Mouse (Mus musculus): ENCODE data around the gene Epsti1. TPM values are rescaled to one million over a fixed set of nuclear protein-coding genes. Genes with fewer than 3 reads are reported as not detected.

Gene Epsti1
- polyA plus RNA-seq, 1 experiment from 2014 or later: 2.9 TPM

DNA sequence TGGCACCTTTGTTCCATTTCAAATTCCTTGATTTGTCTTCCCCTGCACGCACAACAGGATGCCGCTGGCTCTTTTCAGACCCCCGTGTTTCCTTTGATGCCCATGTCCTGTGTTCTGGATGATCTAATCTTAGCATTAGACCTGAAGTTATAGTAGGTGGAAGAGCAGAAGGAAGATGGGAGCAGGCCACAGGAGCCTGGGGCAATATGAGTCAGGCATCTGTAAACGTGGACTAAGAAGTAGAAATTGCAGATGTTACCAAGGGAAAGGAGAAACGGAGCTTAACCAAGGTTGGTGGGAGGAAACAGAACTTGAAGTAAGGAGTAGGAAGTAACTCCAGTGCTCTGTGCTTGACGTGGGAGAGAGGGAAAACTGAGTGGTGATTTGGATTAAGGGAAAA is 57.7 kb downstream of the Epsti1 start:
- no peaks in the 10 kb centered on the region for H3K4me1 ChIP-seq (replicated peaks; ENCODE audit: control insufficient read depth, insufficient read depth, low read length)
- 82% methylated on average over 6 of the region's 6 CpGs for WGBS

DNA sequence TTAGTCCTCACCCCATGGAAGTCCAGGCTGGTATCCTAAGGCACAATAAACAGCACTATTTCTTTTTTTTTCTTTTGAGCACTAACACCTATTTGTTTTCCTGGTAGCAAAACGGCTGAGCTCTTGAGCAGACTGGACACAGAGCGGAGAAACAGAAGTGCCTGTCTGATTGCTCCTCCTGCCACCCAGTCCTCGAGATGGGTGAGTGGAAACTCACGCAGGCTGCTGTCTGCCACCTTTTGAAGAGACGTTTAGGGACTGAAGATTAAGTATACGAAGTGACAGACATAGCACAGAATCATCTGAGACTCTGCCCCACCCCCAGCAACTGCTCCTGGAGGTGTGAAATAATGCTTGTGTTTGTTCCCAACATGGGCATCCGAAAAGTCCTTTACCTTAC is 59.5 kb downstream of the Epsti1 start:
- 37% methylated on average over 7 of the region's 7 CpGs for WGBS
- no peak for ATAC-seq (replicated peaks; ENCODE audit: low FRiP score, low TSS enrichment, low read depth)
- Histone ChIP-seq H3K27me3 (replicated peaks; ENCODE audit: control insufficient read depth, insufficient read depth, low read length) (no peaks in the 10 kb centered on the region), H3K4me3 (ENCODE audit: low read depth, low read length) (no peak overlapping the region), H3K4me2 (ENCODE audit: low read length) (no peak overlapping the region), H3K27ac (ENCODE audit: low read depth) (no peak overlapping the region), H3K36me3 (ENCODE audit: control insufficient read depth, insufficient read depth, low read length) (no peaks in the 10 kb centered on the region), H3K4me1 (replicated peaks; ENCODE audit: control insufficient read depth, insufficient read depth, low read length) (no peaks in the 10 kb centered on the region), H3K9me3 (ENCODE audit: control insufficient read depth, low read length) (no peaks in the 10 kb centered on the region), H3K9ac (ENCODE audit: low read length) (no peak overlapping the region)
- no peak for DNase-seq (ENCODE audit: low spot score)

More for the DNA sequence above, 57.7 kb downstream of the Epsti1 start:
- Histone ChIP-seq H3K4me3 (ENCODE audit: low read depth, low read length) (no peak overlapping the region), H3K36me3 (ENCODE audit: control insufficient read depth, insufficient read depth, low read length) (no peaks in the 10 kb centered on the region), H3K4me2 (ENCODE audit: low read length) (no peak overlapping the region), H3K9ac (ENCODE audit: low read length) (no peak overlapping the region), H3K27me3 (replicated peaks; ENCODE audit: control insufficient read depth, insufficient read depth, low read length) (no peaks in the 10 kb centered on the region), H3K27ac (ENCODE audit: low read depth) (no peak overlapping the region), H3K9me3 (ENCODE audit: control insufficient read depth, low read length) (no peaks in the 10 kb centered on the region)
- ATAC-seq (replicated peaks; ENCODE audit: low FRiP score, low TSS enrichment, low read depth) (no peak), DNase-seq (ENCODE audit: low spot score) (no peak)

DNA sequence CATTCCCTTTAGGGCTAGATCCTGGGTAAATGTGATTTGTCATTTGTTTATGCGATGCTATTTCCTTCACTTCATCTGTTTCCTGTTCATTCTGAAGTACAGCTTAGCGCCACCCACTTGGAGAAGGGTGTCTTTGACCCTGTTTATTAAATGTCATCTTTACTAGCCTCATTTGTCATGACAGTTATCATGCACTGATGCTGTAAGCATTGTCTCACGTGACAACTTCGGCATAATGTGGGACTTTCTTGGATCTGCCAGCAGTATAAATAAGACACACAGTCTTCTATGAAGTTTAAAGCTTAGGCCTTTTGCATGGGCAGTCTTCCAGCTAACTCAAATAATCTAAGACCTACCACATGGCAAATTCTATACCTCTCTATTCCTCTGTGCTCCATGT is 67.3 kb downstream of the Epsti1 start:
- no peak for ATAC-seq (replicated peaks; ENCODE audit: low FRiP score, low TSS enrichment, low read depth)

DNA sequence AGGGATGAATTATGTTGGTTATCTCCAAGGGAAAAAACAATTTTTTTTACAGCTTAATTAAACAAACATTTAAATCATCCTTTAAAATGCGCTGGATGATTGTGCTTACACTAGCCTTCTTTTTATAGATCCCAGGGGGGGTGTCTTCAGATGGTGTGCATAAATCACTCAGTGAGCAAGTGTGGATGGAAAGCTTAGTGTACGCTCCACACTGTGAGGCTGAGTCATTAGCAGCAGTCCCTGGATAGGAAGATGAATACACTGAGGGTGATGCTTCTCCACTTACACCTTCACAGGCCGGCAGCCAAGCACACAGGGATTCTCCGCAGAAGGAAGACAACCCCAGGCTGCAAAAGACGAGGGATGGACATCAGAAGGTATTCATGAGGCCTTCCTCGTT is 70.2 kb downstream of the Epsti1 start:
- no peak for ATAC-seq (replicated peaks; ENCODE audit: low FRiP score, low TSS enrichment, low read depth)
- H3K4me3 ChIP-seq (ENCODE audit: low read depth, low read length): no peak overlapping the region
- no peak for DNase-seq (ENCODE audit: low spot score)
- no peak overlapping the region for H3K9ac ChIP-seq (ENCODE audit: low read length)
- no peaks in the 10 kb centered on the region for H3K9me3 ChIP-seq (ENCODE audit: control insufficient read depth, low read length)
- H3K27ac ChIP-seq (ENCODE audit: low read depth): no peak overlapping the region
- no peak overlapping the region for H3K4me2 ChIP-seq (ENCODE audit: low read length)
- H3K4me1 ChIP-seq (replicated peaks; ENCODE audit: control insufficient read depth, insufficient read depth, low read length): no peaks in the 10 kb centered on the region
- 60% methylated on average over 6 of the region's 6 CpGs for WGBS
- no peaks in the 10 kb centered on the region for H3K27me3 ChIP-seq (replicated peaks; ENCODE audit: control insufficient read depth, insufficient read depth, low read length)
- H3K36me3 ChIP-seq (ENCODE audit: control insufficient read depth, insufficient read depth, low read length): no peaks in the 10 kb centered on the region

More for the DNA sequence above, 67.3 kb downstream of the Epsti1 start:
- 51% methylated on average over 4 of the region's 4 CpGs for WGBS
- H3K9me3 ChIP-seq (ENCODE audit: control insufficient read depth, low read length): no peaks in the 10 kb centered on the region
- H3K4me3 ChIP-seq (ENCODE audit: low read depth, low read length): no peak overlapping the region
- no peak overlapping the region for H3K4me2 ChIP-seq (ENCODE audit: low read length)
- H3K27ac ChIP-seq (ENCODE audit: low read depth): no peak overlapping the region
- no peaks in the 10 kb centered on the region for H3K36me3 ChIP-seq (ENCODE audit: control insufficient read depth, insufficient read depth, low read length)
- H3K4me1 ChIP-seq (replicated peaks; ENCODE audit: control insufficient read depth, insufficient read depth, low read length): no peaks in the 10 kb centered on the region
- DNase-seq (ENCODE audit: low spot score): no peak
- H3K27me3 ChIP-seq (replicated peaks; ENCODE audit: control insufficient read depth, insufficient read depth, low read length): no peaks in the 10 kb centered on the region
- no peak overlapping the region for H3K9ac ChIP-seq (ENCODE audit: low read length)

DNA sequence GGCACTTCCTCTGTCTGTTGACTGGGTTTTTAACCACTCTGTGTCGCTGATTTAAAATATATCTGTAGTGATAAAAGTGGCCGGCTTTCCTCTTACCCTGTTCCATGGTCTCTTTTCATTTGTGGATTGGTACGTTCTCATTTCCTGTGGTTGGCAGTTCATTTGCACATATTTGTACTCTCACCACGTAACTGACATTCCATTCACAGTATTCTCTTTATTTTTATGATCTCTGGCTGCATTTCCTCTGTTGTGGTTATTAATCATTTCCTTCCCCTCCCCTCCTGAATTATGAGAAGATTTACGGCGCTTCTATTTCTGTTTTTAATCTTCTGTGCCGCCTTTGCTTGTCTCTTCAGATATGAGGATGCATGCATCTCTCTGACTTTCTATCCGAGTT is 71.7 kb downstream of the Epsti1 start:
- DNase-seq (ENCODE audit: low spot score) (no peak), ATAC-seq (replicated peaks; ENCODE audit: low FRiP score, low TSS enrichment, low read depth) (no peak)
- no peaks in the 10 kb centered on the region for H3K9me3 ChIP-seq (ENCODE audit: control insufficient read depth, low read length)
- H3K4me2 ChIP-seq (ENCODE audit: low read length): no peak overlapping the region
- no peak overlapping the region for H3K4me3 ChIP-seq (ENCODE audit: low read depth, low read length)
- H3K9ac ChIP-seq (ENCODE audit: low read length): no peak overlapping the region
- H3K36me3 ChIP-seq (ENCODE audit: control insufficient read depth, insufficient read depth, low read length): no peaks in the 10 kb centered on the region
- no peak overlapping the region for H3K27ac ChIP-seq (ENCODE audit: low read depth)
- H3K4me1 ChIP-seq (replicated peaks; ENCODE audit: control insufficient read depth, insufficient read depth, low read length): no peaks in the 10 kb centered on the region
- no peaks in the 10 kb centered on the region for H3K27me3 ChIP-seq (replicated peaks; ENCODE audit: control insufficient read depth, insufficient read depth, low read length)
- 65% methylated on average over 8 of the region's 8 CpGs for WGBS

DNA sequence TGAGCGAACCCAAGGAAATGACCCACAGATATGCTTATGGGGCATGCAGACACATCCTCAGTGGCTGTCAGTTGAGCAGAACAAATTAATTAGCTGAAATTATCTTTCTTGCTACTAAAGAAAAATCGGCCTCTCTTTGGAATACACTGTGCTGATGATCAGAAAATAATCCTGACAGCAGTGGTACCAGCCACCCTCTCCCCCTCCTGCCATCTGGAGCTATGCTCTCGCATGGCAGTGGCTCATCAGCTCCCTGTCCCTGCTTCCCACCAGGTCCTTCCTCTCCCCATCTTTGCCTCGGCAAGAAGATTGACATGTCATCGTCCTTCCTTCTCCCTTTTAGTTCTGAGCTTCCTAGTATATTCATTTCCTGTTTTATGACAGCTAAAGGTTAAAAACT is 77.5 kb downstream of the Epsti1 start:
- Histone ChIP-seq H3K4me1 (replicated peaks; ENCODE audit: control insufficient read depth, insufficient read depth, low read length) (no peaks in the 10 kb centered on the region), H3K4me2 (ENCODE audit: low read length) (no peak overlapping the region), H3K27me3 (replicated peaks; ENCODE audit: control insufficient read depth, insufficient read depth, low read length) (no peaks in the 10 kb centered on the region), H3K27ac (ENCODE audit: low read depth) (no peak overlapping the region), H3K9ac (ENCODE audit: low read length) (no peak overlapping the region), H3K9me3 (ENCODE audit: control insufficient read depth, low read length) (no peaks in the 10 kb centered on the region), H3K36me3 (ENCODE audit: control insufficient read depth, insufficient read depth, low read length) (no peaks in the 10 kb centered on the region), H3K4me3 (ENCODE audit: low read depth, low read length) (no peak overlapping the region)
- DNase-seq (ENCODE audit: low spot score) (no peak), ATAC-seq (replicated peaks; ENCODE audit: low FRiP score, low TSS enrichment, low read depth) (no peak)
- 83% methylated on average over 5 of the region's 5 CpGs for WGBS

DNA sequence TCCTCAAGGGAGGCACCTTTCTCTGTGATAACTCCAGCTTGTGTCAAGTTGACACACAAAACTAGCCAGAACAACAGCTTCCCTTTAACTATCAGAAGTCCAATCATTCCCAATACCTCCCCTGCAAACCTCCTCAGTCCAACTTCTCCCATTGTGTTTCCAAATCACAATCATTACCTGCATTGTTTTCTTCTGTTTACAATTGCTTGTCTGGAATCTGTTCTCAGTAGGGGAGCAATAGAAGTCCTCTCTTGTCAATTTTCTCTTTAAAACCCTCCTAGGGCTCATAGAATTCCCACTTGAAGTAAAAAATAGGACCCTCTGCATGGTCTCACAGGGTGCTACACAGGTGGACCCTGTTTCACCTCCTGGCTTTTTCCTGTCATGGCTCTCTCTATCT is 93.7 kb downstream of the Epsti1 start:
- DNase-seq (ENCODE audit: low spot score): no peak
- H3K27ac ChIP-seq (ENCODE audit: low read depth): no peak overlapping the region
- no peak overlapping the region for H3K4me3 ChIP-seq (ENCODE audit: low read depth, low read length)
- no peaks in the 10 kb centered on the region for H3K36me3 ChIP-seq (ENCODE audit: control insufficient read depth, insufficient read depth, low read length)
- H3K4me2 ChIP-seq (ENCODE audit: low read length): no peak overlapping the region
- no peak overlapping the region for H3K9ac ChIP-seq (ENCODE audit: low read length)
- H3K27me3 ChIP-seq (replicated peaks; ENCODE audit: control insufficient read depth, insufficient read depth, low read length): no peaks in the 10 kb centered on the region
- ATAC-seq (replicated peaks; ENCODE audit: low FRiP score, low TSS enrichment, low read depth): no peak
- no peaks in the 10 kb centered on the region for H3K4me1 ChIP-seq (replicated peaks; ENCODE audit: control insufficient read depth, insufficient read depth, low read length)
- no peaks in the 10 kb centered on the region for H3K9me3 ChIP-seq (ENCODE audit: control insufficient read depth, low read length)

DNA sequence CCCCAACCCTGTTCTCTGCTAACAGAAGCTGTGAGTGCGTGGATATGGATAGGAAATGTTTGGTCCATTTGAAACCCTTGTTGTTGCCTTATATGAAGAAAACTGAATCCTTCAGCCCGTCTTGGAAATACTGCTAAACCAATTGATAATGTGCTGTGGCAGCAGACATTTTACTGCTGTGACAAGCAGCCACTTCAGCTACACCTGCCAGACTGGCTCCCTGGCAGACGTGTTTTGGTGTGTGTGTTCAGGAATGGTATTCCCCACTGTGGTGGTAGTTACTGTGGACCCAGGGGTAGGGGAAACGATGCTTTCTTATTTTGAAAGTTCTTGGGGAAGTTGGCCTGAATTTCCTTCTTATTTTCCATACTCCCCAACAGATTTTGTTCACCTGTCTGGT is 100.4 kb downstream of the Epsti1 start:
- no peaks in the 10 kb centered on the region for H3K36me3 ChIP-seq (ENCODE audit: control insufficient read depth, insufficient read depth, low read length)
- WGBS: 79% methylated on average over 4 of the region's 4 CpGs
- no peak for DNase-seq (ENCODE audit: low spot score)
- no peak for ATAC-seq (replicated peaks; ENCODE audit: low FRiP score, low TSS enrichment, low read depth)
- H3K27ac ChIP-seq (ENCODE audit: low read depth): no peak overlapping the region
- H3K9me3 ChIP-seq (ENCODE audit: control insufficient read depth, low read length): no peaks in the 10 kb centered on the region
- H3K4me3 ChIP-seq (ENCODE audit: low read depth, low read length): no peak overlapping the region
- no peak overlapping the region for H3K4me2 ChIP-seq (ENCODE audit: low read length)
- no peak overlapping the region for H3K9ac ChIP-seq (ENCODE audit: low read length)
- H3K27me3 ChIP-seq (replicated peaks; ENCODE audit: control insufficient read depth, insufficient read depth, low read length): no peaks in the 10 kb centered on the region
- no peaks in the 10 kb centered on the region for H3K4me1 ChIP-seq (replicated peaks; ENCODE audit: control insufficient read depth, insufficient read depth, low read length)

DNA sequence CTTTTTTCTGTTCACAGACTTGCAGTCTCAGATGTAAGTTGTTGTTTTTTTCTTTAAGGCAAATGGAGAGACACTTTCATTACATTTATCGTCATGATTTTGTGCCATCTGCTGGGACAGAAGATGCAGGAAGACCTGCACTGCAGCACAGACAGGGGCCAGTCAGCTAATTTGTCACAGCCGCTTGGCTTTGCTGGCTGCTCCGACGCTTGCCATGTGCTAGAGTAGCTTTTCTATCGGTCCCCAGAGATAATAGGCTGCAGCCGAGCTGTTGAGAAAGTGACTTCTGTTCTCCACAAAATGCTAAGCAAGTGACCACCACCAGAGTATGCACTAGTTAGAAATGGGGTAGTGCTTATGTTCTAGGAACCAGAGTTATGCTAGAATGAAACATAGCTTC is 104.0 kb downstream of the Epsti1 start:
- no peaks in the 10 kb centered on the region for H3K9me3 ChIP-seq (ENCODE audit: control insufficient read depth, low read length)
- peaks cover 8% of the 10 kb centered on the region; the same call in 1 of the 2 replicates for H3K4me1 ChIP-seq (replicated peaks; ENCODE audit: control insufficient read depth, insufficient read depth, low read length)
- no peak overlapping the region for H3K9ac ChIP-seq (ENCODE audit: low read length)
- no peak for DNase-seq (ENCODE audit: low spot score)
- ATAC-seq (replicated peaks; ENCODE audit: low FRiP score, low TSS enrichment, low read depth): no peak
- WGBS: 40% methylated on average over 6 of the region's 6 CpGs
- no peaks in the 10 kb centered on the region for H3K27me3 ChIP-seq (replicated peaks; ENCODE audit: control insufficient read depth, insufficient read depth, low read length)
- no peak overlapping the region for H3K4me3 ChIP-seq (ENCODE audit: low read depth, low read length)
- H3K27ac ChIP-seq (ENCODE audit: low read depth): no peak overlapping the region
- no peak overlapping the region for H3K4me2 ChIP-seq (ENCODE audit: low read length)
- H3K36me3 ChIP-seq (ENCODE audit: control insufficient read depth, insufficient read depth, low read length): no peaks in the 10 kb centered on the region

Measured in intestine, embryonic 14.5 days (tissue).